Mouse (Mus musculus): ENCODE results near the gene Olfr282. TPM values are rescaled to one million over a fixed set of nuclear protein-coding genes. Genes with fewer than 3 reads are reported as not detected.
"Not testable (repeated sequence)": the region's sequence is repeated elsewhere in the genome, so short reads cannot be mapped to it uniquely, and the experiment has no call there.

The Olfr282 gene
- polyA plus RNA-seq, 1 experiment from 2014 or later = not detected

DNA sequence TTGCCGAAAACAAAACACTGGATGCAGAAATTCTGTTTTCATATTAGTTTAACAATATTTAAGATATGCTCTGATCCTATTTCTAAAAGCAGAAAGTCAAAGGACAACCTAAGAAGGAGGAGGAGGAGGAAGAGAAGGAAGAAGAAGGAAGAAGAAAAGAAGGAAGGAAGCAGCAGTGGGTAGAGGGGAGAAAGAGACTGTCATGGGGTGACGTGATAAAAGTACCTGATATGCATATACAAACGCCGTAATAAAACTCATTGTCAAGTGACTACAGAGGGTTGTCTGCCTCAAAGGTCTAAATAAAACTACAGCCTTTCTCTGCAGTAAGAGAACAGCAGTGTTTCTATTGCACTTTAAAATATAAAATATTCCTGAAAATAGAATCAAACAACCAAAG, 15.0 kb upstream of the Olfr282 start:
- H3K27ac ChIP-seq (ENCODE audit: low read length) = no peak overlapping the region
- no peaks in the 10 kb centered on the region for H3K27me3 ChIP-seq (ENCODE audit: insufficient read depth, low read length)

DNA sequence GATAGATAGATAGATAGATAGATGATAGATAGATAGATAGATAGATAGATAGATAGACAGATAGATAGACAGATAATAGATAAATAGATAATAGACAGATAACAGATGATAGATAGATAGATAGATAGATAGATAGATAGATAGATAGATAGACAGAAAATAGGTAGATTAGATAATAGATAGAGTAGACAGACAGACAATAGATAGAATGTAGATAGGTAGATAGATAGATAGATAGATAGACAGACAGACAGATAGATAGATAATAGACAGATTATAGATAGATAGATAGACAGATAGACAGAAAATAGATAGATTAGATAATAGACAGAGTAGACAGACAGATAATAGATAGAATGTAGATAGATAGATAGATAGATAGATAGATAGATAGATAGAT, 14.2 kb upstream of the Olfr282 start:
- H3K4me1 ChIP-seq (ENCODE audit: insufficient read depth, low read length); H3K27ac ChIP-seq (ENCODE audit: low read length); H3K27me3 ChIP-seq (ENCODE audit: insufficient read depth, low read length); H3K9me3 ChIP-seq (ENCODE audit: low read length); H3K4me2 ChIP-seq (replicated peaks; ENCODE audit: low read depth, low read length); H3K36me3 ChIP-seq (ENCODE audit: insufficient read depth, low read length); H3K9ac ChIP-seq (replicated peaks; ENCODE audit: low read length); H3K4me3 ChIP-seq (ENCODE audit: low read length); ATAC-seq (ENCODE audit: low FRiP score, low TSS enrichment): not testable (repeated sequence)

More for the DNA sequence above, 15.0 kb upstream of the Olfr282 start:
- 72% methylated on average over 4 of the region's 4 CpGs for WGBS
- ATAC-seq (ENCODE audit: low FRiP score, low TSS enrichment) = no peak
- no peaks in the 10 kb centered on the region for H3K36me3 ChIP-seq (ENCODE audit: insufficient read depth, low read length)
- H3K9ac ChIP-seq (replicated peaks; ENCODE audit: low read length) = no peak overlapping the region
- no peak overlapping the region for H3K4me2 ChIP-seq (replicated peaks; ENCODE audit: low read depth, low read length)
- no peak overlapping the region for H3K4me3 ChIP-seq (ENCODE audit: low read length)
- H3K9me3 ChIP-seq (ENCODE audit: low read length) = no peaks in the 10 kb centered on the region
- H3K4me1 ChIP-seq (ENCODE audit: insufficient read depth, low read length) = no peaks in the 10 kb centered on the region

DNA sequence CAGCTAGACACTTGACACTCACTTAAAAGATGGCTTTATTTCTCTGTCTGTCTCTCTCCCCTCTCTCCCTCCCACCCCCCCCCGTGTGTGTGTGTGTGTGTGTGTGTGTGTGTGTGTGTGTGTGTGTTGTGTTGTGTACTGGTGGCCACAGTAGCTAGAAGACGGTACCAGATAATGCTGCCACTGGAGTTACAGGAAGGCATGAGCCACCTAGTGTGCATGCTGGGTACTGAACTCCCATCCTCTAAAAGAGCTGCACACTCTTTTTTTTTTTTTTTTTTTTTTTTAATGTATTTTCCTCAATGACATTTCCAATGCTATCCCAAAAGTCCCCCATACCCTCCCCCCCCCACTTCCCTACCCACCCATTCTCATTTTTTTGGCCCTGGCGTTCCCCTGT, 13.7 kb upstream of the Olfr282 start:
- H3K36me3 ChIP-seq (ENCODE audit: insufficient read depth, low read length); H3K9ac ChIP-seq (replicated peaks; ENCODE audit: low read length); ATAC-seq (ENCODE audit: low FRiP score, low TSS enrichment); H3K4me2 ChIP-seq (replicated peaks; ENCODE audit: low read depth, low read length); H3K4me3 ChIP-seq (ENCODE audit: low read length); H3K27me3 ChIP-seq (ENCODE audit: insufficient read depth, low read length); H3K27ac ChIP-seq (ENCODE audit: low read length); H3K4me1 ChIP-seq (ENCODE audit: insufficient read depth, low read length); H3K9me3 ChIP-seq (ENCODE audit: low read length): not testable (repeated sequence)
- WGBS = 13% methylated on average over 1 of the region's 3 CpGs

DNA sequence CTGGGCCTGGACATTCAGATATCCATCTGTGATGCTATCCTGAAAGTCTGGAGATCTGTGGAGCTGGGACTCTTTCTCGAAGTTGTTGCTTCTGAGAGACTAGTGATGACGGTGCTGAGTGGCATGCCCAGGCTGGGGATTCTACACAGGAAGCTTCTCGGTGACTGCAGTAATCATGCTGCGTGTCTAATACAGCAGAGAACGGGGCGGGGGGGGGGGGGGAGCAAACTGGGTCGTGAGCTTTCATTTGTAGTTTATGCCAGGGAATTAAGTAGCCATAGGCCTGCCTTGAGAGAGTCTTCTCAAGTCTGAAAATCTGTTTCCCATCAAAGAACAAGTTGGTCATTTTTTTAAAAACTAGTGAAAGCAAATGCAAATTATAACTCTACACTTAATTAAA, 12.9 kb upstream of the Olfr282 start:
- WGBS = 73% methylated on average over 6 of the region's 7 CpGs
- H3K4me3 ChIP-seq (ENCODE audit: low read length) = no peak overlapping the region
- no peak for ATAC-seq (ENCODE audit: low FRiP score, low TSS enrichment)

DNA sequence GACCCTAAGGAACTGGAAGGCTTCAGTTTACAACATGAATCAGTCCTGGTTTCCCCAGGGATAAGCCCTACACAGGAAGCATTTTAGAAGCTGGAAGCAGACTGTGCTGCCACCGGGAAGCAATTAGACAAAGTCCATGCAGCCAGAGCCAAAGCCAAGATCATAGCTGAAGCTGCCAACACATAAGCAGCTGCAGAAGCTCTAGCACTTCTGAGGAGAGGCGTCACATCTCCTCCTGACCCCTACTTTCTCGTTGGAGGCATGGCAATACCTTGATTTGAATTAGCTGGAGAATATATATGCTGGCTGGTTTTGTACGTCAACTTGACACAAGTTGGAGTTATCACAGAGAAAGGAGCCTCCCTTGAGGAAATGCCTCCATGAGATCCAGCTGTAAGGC, 10.1 kb upstream of the Olfr282 start:
- Histone ChIP-seq H3K4me1 (ENCODE audit: insufficient read depth, low read length) (peaks cover 4% of the 10 kb centered on the region), H3K36me3 (ENCODE audit: insufficient read depth, low read length) (no peaks in the 10 kb centered on the region), H3K27ac (ENCODE audit: low read length) (no peak overlapping the region), H3K4me2 (replicated peaks; ENCODE audit: low read depth, low read length) (no peak overlapping the region), H3K4me3 (ENCODE audit: low read length) (no peak overlapping the region), H3K27me3 (ENCODE audit: insufficient read depth, low read length) (no peaks in the 10 kb centered on the region), H3K9ac (replicated peaks; ENCODE audit: low read length) (no peak overlapping the region), H3K9me3 (ENCODE audit: low read length) (no peaks in the 10 kb centered on the region)
- ATAC-seq (ENCODE audit: low FRiP score, low TSS enrichment) = no peak
- WGBS = 62% methylated on average over 4 of the region's 4 CpGs

More for the DNA sequence above, 12.9 kb upstream of the Olfr282 start:
- H3K9me3 ChIP-seq (ENCODE audit: low read length) = no peaks in the 10 kb centered on the region
- no peaks in the 10 kb centered on the region for H3K4me1 ChIP-seq (ENCODE audit: insufficient read depth, low read length)
- no peak overlapping the region for H3K4me2 ChIP-seq (replicated peaks; ENCODE audit: low read depth, low read length)
- H3K27me3 ChIP-seq (ENCODE audit: insufficient read depth, low read length) = no peaks in the 10 kb centered on the region
- H3K9ac ChIP-seq (replicated peaks; ENCODE audit: low read length) = no peak overlapping the region
- H3K36me3 ChIP-seq (ENCODE audit: insufficient read depth, low read length) = no peaks in the 10 kb centered on the region
- no peak overlapping the region for H3K27ac ChIP-seq (ENCODE audit: low read length)

DNA sequence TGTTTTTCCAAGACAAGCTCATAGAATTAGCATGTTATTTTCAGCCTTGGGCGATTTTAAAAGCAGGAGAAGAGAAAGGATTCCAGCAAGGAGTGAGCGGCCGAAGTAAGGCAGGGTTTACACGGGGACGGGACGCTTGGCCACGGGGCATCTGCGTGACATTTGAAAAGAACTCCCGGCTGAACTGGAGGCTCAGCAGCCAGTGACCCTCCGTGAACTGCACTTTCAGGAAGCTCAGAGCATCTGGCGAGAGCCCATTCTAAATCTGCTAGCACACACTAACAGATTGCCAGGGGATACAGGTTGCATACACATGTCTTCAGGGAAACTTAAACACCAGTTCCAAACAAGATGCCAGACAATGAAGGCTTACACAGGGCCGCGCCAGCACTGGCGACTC, 6.7 kb upstream of the Olfr282 start:
- H3K27ac ChIP-seq (ENCODE audit: low read length) = no peak overlapping the region
- peaks cover 4% of the 10 kb centered on the region for H3K4me1 ChIP-seq (ENCODE audit: insufficient read depth, low read length)
- no peaks in the 10 kb centered on the region for H3K27me3 ChIP-seq (ENCODE audit: insufficient read depth, low read length)
- no peaks in the 10 kb centered on the region for H3K9me3 ChIP-seq (ENCODE audit: low read length)
- H3K36me3 ChIP-seq (ENCODE audit: insufficient read depth, low read length) = no peaks in the 10 kb centered on the region
- no peak overlapping the region for H3K4me3 ChIP-seq (ENCODE audit: low read length)
- no peak overlapping the region for H3K4me2 ChIP-seq (replicated peaks; ENCODE audit: low read depth, low read length)
- 62% methylated on average over 14 of the region's 14 CpGs for WGBS
- H3K9ac ChIP-seq (replicated peaks; ENCODE audit: low read length) = no peak overlapping the region
- ATAC-seq (ENCODE audit: low FRiP score, low TSS enrichment) = no peak

DNA sequence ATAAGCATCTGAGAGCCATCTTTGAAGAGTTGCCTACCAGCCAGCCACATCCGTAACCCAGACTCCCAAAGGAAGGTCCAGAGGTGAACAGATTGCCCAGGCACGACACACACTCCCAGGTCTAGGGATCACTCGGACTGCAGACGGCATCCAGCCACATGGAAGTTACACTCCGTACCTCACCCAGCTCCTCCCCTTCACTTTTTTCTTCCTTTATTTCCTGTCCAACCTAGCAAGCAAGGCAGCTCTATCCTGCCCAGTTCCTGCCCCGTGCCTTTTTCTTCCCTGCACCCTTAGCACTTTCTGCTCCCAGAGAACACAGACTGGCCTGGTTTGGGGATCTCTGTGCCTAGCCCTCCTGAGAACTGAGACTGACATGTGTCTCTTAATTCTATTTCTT, 6.3 kb upstream of the Olfr282 start:
- WGBS = 38% methylated on average over 6 of the region's 6 CpGs
- no peak overlapping the region for H3K9ac ChIP-seq (replicated peaks; ENCODE audit: low read length)

DNA sequence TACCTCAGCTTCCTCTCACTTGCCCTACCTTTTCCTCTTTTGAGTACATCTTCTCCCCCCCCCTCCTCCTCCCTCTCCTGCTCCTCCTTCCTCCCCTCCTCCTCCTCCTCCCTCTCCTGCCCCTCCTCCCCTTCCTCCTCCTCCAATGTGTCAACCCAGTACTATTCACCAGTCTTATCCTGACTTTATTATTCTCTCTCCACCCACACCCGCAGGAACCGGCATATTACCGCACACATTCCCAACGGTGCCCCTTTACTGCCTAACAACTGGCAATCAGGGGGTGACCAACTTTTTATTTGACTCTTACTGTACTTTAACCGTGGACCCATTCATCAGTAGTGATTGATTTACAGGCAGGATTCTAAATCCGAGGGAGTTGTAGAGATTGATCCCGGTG, 5.8 kb upstream of the Olfr282 start:
- H3K9ac ChIP-seq (replicated peaks; ENCODE audit: low read length) = no peak overlapping the region
- no peaks in the 10 kb centered on the region for H3K27me3 ChIP-seq (ENCODE audit: insufficient read depth, low read length)
- no peak overlapping the region for H3K4me3 ChIP-seq (ENCODE audit: low read length)
- 32% methylated on average over 7 of the region's 7 CpGs for WGBS
- H3K4me2 ChIP-seq (replicated peaks; ENCODE audit: low read depth, low read length) = no peak overlapping the region
- H3K36me3 ChIP-seq (ENCODE audit: insufficient read depth, low read length) = no peaks in the 10 kb centered on the region
- ATAC-seq (ENCODE audit: low FRiP score, low TSS enrichment) = no peak
- no peaks in the 10 kb centered on the region for H3K9me3 ChIP-seq (ENCODE audit: low read length)
- no peak overlapping the region for H3K27ac ChIP-seq (ENCODE audit: low read length)
- H3K4me1 ChIP-seq (ENCODE audit: insufficient read depth, low read length) = peaks cover 4% of the 10 kb centered on the region

More for the DNA sequence above, 6.3 kb upstream of the Olfr282 start:
- Histone ChIP-seq H3K36me3 (ENCODE audit: insufficient read depth, low read length) (no peaks in the 10 kb centered on the region), H3K4me2 (replicated peaks; ENCODE audit: low read depth, low read length) (no peak overlapping the region), H3K4me1 (ENCODE audit: insufficient read depth, low read length) (peaks cover 4% of the 10 kb centered on the region), H3K27me3 (ENCODE audit: insufficient read depth, low read length) (no peaks in the 10 kb centered on the region), H3K9me3 (ENCODE audit: low read length) (no peaks in the 10 kb centered on the region), H3K4me3 (ENCODE audit: low read length) (no peak overlapping the region), H3K27ac (ENCODE audit: low read length) (no peak overlapping the region)
- ATAC-seq (ENCODE audit: low FRiP score, low TSS enrichment) = no peak

DNA sequence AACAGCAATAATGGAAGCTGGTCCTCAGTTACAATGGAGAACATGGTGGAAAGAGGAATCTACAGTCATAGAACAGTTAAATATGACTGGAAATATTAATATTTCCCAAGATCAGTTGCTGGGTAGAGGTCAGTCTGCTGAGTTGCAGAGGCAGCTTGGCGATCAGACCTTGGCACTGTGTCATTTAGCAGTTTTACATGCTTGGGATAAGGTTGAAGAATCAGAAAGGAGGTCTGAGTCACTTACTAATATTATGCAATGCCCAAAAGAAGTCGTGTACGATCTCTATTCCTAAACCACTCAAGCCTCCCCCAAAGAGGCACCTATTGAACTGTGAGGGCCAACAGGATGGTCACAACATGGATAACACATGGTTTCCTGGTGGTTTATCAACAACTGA, 13.5 kb downstream of the Olfr282 start:
- Histone ChIP-seq H3K36me3 (ENCODE audit: insufficient read depth, low read length) (no peaks in the 10 kb centered on the region), H3K4me3 (ENCODE audit: low read length) (no peak overlapping the region), H3K27ac (ENCODE audit: low read length) (no peak overlapping the region), H3K4me1 (ENCODE audit: insufficient read depth, low read length) (no peaks in the 10 kb centered on the region), H3K9me3 (ENCODE audit: low read length) (peaks cover 2% of the 10 kb centered on the region; the same call in 1 of the 2 replicates), H3K9ac (replicated peaks; ENCODE audit: low read length) (no peak overlapping the region), H3K27me3 (ENCODE audit: insufficient read depth, low read length) (no peaks in the 10 kb centered on the region), H3K4me2 (replicated peaks; ENCODE audit: low read depth, low read length) (no peak overlapping the region)
- 74% methylated on average over 3 of the region's 3 CpGs for WGBS
- ATAC-seq (ENCODE audit: low FRiP score, low TSS enrichment) = no peak

DNA sequence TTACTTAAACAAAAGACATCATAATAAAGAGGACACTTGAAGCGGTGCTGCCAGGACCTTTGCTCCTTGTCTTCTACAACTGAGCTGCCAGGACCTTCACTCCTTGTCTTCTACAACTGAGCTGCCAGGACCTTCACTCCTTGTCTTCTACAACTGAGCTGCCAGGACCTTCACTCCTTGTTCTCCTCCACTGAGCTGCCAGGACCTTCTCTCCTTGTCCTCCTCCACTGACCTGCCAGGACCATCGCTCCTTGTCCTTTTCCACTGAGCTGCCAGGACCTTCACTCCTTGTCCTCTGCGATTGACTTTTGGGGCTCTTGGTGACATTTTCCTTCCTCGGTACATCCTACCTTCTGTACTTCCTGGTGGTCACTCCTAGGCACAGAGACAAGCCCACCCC, 17.5 kb downstream of the Olfr282 start:
- no peaks in the 10 kb centered on the region for H3K27me3 ChIP-seq (ENCODE audit: insufficient read depth, low read length)
- H3K27ac ChIP-seq (ENCODE audit: low read length) = no peak overlapping the region
- no peaks in the 10 kb centered on the region for H3K4me1 ChIP-seq (ENCODE audit: insufficient read depth, low read length)
- ATAC-seq (ENCODE audit: low FRiP score, low TSS enrichment) = no peak
- H3K4me3 ChIP-seq (ENCODE audit: low read length) = no peak overlapping the region
- WGBS = 54% methylated on average over 4 of the region's 4 CpGs
- H3K4me2 ChIP-seq (replicated peaks; ENCODE audit: low read depth, low read length) = no peak overlapping the region
- no peaks in the 10 kb centered on the region for H3K36me3 ChIP-seq (ENCODE audit: insufficient read depth, low read length)
- peaks cover 2% of the 10 kb centered on the region; the same call in 1 of the 2 replicates for H3K9me3 ChIP-seq (ENCODE audit: low read length)
- H3K9ac ChIP-seq (replicated peaks; ENCODE audit: low read length) = no peak overlapping the region

DNA sequence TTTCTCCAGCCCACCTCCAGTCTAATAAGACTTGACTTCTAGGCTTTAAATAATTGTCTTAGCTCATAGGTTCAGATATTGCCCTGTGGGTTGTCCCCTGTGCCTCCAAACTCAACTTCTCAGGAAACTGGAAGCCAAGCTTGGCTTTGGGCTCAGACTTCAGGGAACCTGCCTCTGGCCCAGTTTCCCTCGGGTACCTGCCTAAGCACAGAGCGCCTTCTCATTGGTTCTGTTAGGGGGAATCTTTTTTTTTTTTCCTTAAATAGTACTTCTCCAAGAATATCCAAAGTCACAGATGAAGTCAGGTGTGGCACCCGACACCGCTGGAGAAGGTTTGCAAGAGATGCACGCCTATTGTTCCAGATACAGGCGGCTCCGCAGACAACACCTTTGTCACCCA, 21.3 kb downstream of the Olfr282 start, which contains the start of gene Olfr281:
Olfr281 (plus strand) TSS at position 301 of the 400 bp plus-strand sequence.
- H3K27ac ChIP-seq (ENCODE audit: low read length) = no peak within 1 kb of the TSS
- no peaks in the 10 kb centered on the region for H3K36me3 ChIP-seq (ENCODE audit: insufficient read depth, low read length)
- ATAC-seq (ENCODE audit: low FRiP score, low TSS enrichment) = no peak
- no peaks in the 10 kb centered on the region for H3K27me3 ChIP-seq (ENCODE audit: insufficient read depth, low read length)
- H3K9ac ChIP-seq (replicated peaks; ENCODE audit: low read length) = no peak within 1 kb of the TSS
- H3K9me3 ChIP-seq (ENCODE audit: low read length) = no peaks in the 10 kb centered on the region
- no peaks in the 10 kb centered on the region for H3K4me1 ChIP-seq (ENCODE audit: insufficient read depth, low read length)
- no peak within 1 kb of the TSS for H3K4me2 ChIP-seq (replicated peaks; ENCODE audit: low read depth, low read length)
- no peak within 1 kb of the TSS for H3K4me3 ChIP-seq (ENCODE audit: low read length)
- WGBS = 84% methylated on average over 7 of the region's 7 CpGs
